Mouse (Mus musculus): ENCODE data around the gene Galr3. TPM values are rescaled to one million over a fixed set of nuclear protein-coding genes. Genes with fewer than 3 reads are reported as not detected.
"Not testable (repeated sequence)": the region's sequence is repeated elsewhere in the genome, so short reads cannot be mapped to it uniquely, and the experiment has no call there.

Galr3 gene
- total RNA-seq, 2 experiments from 2014 or later, result not detected

- no peak for ATAC-seq (replicated peaks; ENCODE audit: low FRiP score, poor library complexity, severe bottlenecking)
Observed at GRCm38 (mm10) chr15:79025687-79026308, 15.9 kb upstream of the Galr3 start.

- ATAC-seq (replicated peaks; ENCODE audit: low FRiP score, poor library complexity, severe bottlenecking), result no peak
Observed at GRCm38 (mm10) chr15:79026511-79027290, 15.0 kb upstream of the Galr3 start.

- ATAC-seq (replicated peaks; ENCODE audit: low FRiP score, poor library complexity, severe bottlenecking), result no peak
Observed at GRCm38 (mm10) chr15:79027291-79028205, 14.1 kb upstream of the Galr3 start.

GRCm38 (mm10) chr15:79028237-79028738, 13.4 kb upstream of the Galr3 start, which contains the start of gene H1f0:
TSS of gene H1f0 (plus strand) at chr15:79028450.
- no peak for ATAC-seq (replicated peaks; ENCODE audit: low FRiP score, poor library complexity, severe bottlenecking)

- ATAC-seq (replicated peaks; ENCODE audit: low FRiP score, poor library complexity, severe bottlenecking), result no peak
Observed at GRCm38 (mm10) chr15:79028823-79029484, 12.7 kb upstream of the Galr3 start.

GRCm38 (mm10) chr15:79029519-79030241, 12.0 kb upstream of the Galr3 start:
- no peak for ATAC-seq (replicated peaks; ENCODE audit: low FRiP score, poor library complexity, severe bottlenecking)

GRCm38 (mm10) chr15:79030551-79031435, 10.9 kb upstream of the Galr3 start:
- peak; percentile 50 for ATAC-seq (replicated peaks; ENCODE audit: low FRiP score, poor library complexity, severe bottlenecking)

- ATAC-seq (replicated peaks; ENCODE audit: low FRiP score, poor library complexity, severe bottlenecking), result not testable (repeated sequence)
Observed at GRCm38 (mm10) chr15:79031908-79032307, 9.8 kb upstream of the Galr3 start.

GRCm38 (mm10) chr15:79037913-79038328, 3.8 kb upstream of the Galr3 start:
- peak; percentile 62 for ATAC-seq (replicated peaks; ENCODE audit: low FRiP score, poor library complexity, severe bottlenecking)

GRCm38 (mm10) chr15:79038331-79038730, 3.4 kb upstream of the Galr3 start:
- no peak for ATAC-seq (replicated peaks; ENCODE audit: low FRiP score, poor library complexity, severe bottlenecking)

- peak; percentile 85 for ATAC-seq (replicated peaks; ENCODE audit: low FRiP score, poor library complexity, severe bottlenecking)
Observed at GRCm38 (mm10) chr15:79038853-79039252, 2.8 kb upstream of the Galr3 start.

- no peak for ATAC-seq (replicated peaks; ENCODE audit: low FRiP score, poor library complexity, severe bottlenecking)
Observed at GRCm38 (mm10) chr15:79040501-79041416, 926 bp upstream of the Galr3 start.

GRCm38 (mm10) chr15:79042721-79043491, 1.2 kb downstream of the Galr3 start:
- ATAC-seq (replicated peaks; ENCODE audit: low FRiP score, poor library complexity, severe bottlenecking), result no peak

- ATAC-seq (replicated peaks; ENCODE audit: low FRiP score, poor library complexity, severe bottlenecking), result no peak
Observed at GRCm38 (mm10) chr15:79044837-79045236, 3.2 kb downstream of the Galr3 start.

- no peak for ATAC-seq (replicated peaks; ENCODE audit: low FRiP score, poor library complexity, severe bottlenecking)
Observed at GRCm38 (mm10) chr15:79048186-79048585, 6.5 kb downstream of the Galr3 start.

- no peak for ATAC-seq (replicated peaks; ENCODE audit: low FRiP score, poor library complexity, severe bottlenecking)
Observed at GRCm38 (mm10) chr15:79050160-79050845, 8.6 kb downstream of the Galr3 start.
